Mouse (Mus musculus) megakaryocyte-erythroid progenitor cell, adult 5-6 weeks (primary cell): ENCODE results near the gene Trio. TPM values are rescaled to one million over a fixed set of nuclear protein-coding genes. Genes with fewer than 3 reads are reported as not detected.

Experiments
- ATAC-seq: replicated peaks from 2 replicates; pipeline ENCODE4 v1.8.0; 2016; ENCODE audit warnings: mild to moderate bottlenecking, inconsistent platforms; ENCODE audit not compliant: severe bottlenecking, poor library complexity, low FRiP score, low TSS enrichment
- total RNA-seq, 2 experiments: library from RNA; stranded (forward) in 1 of 2; stranded (reverse) in 1 of 2; fragments of 200-1000, 215-1000 nt in 1 of 2; fragments of >200 nt in 1 of 2; fragmentation: Nextera tagmentation in 1 of 2; gene quantifications; 2 replicates each; pipeline ENCODE4 v1.2.3; 2014 to 2017

Trio gene
- total RNA-seq, 2 experiments from 2014 or later = 7.2 to 26.2 TPM

- no peak for ATAC-seq
Observed at GRCm38 (mm10) chr15:27822461-27822860, 203.2 kb downstream of the Trio start.

DNA sequence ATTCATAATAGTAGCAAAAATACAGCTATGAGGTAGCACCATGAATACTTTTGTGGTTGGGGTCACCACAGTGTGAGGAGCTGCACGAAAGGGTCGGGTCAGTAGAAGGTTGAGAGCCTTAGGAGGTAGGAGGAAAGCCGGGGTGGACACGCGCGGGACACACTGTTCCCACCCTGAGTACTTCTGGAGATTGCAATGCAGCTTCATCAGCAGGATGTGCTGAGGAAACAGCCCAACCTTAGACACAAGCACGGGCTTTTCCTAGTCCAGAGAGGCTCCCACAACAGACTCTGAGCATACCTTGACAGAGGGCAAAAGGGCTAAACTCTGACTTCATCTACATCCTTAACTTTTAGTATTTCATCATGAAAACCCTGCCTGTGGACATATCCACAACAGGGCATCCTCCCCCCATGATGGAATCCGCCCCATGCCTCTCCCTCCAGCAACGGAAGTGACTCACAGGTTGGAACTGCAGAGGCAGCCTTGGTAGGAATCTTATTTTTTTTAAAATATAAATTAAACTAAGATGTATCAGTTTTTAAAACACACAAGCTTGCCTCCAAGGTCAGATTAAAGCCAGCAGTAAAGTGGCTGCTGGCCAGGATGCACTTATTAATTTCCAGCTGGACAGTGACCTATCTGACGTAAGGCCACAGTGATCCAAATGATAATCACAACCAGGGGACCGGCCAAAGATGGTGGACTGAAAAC lies 203.8 kb downstream of the Trio start:
- no peak for ATAC-seq

DNA sequence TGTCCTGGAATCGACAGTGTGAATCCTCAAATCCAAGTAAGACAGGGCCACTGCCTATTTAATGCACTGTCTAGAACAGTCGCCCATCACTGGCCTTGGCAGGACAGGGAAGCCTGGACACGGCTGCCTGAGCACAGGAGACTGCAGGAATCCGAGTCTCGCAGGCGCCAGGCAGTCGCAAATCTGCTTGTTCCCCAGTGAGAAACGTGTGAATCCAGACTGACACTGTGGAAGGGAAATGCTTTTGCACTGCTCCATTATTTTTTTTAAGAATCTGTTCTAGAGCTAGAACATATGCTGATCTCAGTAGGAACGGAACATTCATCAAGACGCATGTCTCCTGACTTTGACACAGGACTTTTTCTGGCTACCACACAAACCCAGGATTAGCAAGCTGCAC lies 208.6 kb downstream of the Trio start:
- ATAC-seq = no peak

DNA sequence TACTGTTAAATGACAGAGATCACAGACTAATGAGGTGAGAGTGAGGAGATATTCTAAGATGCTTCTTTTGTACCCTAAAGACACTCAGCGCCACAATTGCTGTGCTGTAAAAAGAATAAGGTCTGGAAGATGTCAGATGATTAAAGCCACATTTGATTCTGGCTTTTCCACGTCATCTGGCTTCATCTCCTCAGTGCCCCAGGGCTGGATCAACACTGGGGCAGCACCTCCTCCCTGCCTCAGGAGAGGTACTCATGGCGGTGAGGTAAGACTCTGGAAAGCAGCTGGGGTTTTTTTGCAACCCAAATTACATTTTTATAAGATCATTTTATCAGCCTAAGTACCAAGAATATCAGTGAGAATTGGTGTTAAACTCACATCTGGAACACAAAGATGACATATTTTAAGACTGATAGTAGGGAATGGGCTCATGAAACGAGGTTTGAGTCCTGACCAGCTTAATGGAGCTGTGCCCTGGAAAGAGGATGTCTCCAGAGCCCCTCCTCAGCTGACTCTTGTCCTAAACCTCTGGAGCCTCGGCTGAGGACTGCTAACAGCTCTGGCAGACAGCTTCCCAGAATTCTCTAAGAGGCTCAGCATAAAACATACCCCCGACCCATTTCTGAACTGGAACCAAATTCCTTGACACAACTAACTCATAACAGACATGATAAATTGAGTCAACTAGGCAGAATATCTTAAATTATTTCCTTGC lies 210.8 kb downstream of the Trio start:
- ATAC-seq = no peak

- no peak for ATAC-seq
Observed at GRCm38 (mm10) chr15:27810793-27811488, 214.7 kb downstream of the Trio start.

DNA sequence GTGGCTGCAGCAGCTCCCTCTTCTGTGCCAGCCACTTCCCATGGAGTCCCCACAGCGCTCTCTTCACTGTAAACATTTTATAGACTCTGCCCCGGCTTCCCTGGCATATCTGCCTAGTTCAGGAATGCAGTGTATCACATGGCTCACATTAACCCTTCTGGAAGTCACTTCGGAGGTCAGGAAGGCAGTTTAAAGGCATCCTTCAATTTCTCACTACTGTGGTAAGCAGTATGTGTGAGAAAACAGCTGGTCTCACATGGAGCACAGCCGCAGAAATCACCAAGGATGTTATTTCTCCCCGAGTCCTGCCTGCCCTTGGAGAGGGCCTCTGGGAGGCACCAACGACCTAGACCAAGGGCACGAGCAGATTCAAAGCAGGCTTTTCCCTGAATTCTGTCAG lies 215.4 kb downstream of the Trio start:
- no peak for ATAC-seq

GRCm38 (mm10) chr15:27808596-27809276 lies 216.9 kb downstream of the Trio start:
- ATAC-seq = no peak

GRCm38 (mm10) chr15:27806219-27806618 lies 219.4 kb downstream of the Trio start:
- no peak for ATAC-seq

- no peak for ATAC-seq
Observed at GRCm38 (mm10) chr15:27805654-27806053, 220.0 kb downstream of the Trio start.

- no peak for ATAC-seq
Observed at GRCm38 (mm10) chr15:27804447-27804846, 221.2 kb downstream of the Trio start.

GRCm38 (mm10) chr15:27803568-27804345 lies 221.9 kb downstream of the Trio start:
- no peak for ATAC-seq

- ATAC-seq = no peak
Observed at GRCm38 (mm10) chr15:27802243-27802642, 223.4 kb downstream of the Trio start.

DNA sequence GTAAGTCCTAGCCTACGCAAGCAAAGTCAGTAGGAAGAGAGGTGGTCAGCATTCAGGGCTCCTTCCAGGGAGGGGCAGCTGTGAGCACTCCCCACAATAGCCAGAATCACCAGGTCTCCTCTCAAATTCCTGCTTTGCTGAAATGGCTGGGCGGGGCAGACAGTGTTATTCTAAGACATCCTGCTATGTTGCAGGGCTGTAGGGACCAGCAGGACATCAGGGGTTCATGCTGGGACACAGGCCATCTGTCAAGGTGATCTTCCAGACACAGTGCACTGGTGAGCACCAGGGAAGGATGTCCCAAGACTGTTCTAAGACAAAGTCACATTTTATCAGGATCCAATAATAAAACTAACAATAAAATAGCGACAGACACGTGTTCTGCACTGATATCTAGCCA lies 224.5 kb downstream of the Trio start:
- ATAC-seq = no peak

DNA sequence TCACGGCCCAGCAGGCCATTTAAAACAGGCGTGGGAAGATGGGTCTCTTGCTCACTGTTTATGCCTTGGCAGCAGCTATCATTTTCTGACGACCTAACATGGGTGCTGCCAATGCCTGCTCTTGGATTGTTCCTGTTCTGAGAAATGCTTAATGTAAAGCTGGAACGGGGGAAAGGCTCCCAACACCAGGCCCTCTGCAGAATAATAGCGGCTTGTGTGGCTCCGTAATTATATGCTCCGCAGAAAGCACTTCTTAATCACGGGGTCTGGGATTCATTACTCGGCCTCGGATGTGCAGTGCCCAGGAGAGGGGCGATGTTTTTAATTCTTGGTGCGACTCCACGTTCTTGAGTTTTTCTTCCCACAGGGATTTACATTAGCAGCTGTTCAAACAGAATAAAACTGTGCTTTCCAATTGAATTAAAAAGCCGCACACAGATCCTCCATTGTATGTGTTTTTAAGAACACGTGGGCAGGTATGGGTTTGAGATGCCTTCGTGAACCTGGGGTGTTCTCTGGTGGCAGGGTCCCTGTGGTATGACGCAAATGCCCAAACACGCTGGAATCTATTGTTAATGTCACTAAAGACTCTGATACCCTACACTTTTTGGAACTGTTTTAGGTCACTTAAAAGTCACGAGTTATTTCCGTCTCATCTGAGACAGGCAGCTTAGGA lies 228.0 kb downstream of the Trio start:
- ATAC-seq = no peak

DNA sequence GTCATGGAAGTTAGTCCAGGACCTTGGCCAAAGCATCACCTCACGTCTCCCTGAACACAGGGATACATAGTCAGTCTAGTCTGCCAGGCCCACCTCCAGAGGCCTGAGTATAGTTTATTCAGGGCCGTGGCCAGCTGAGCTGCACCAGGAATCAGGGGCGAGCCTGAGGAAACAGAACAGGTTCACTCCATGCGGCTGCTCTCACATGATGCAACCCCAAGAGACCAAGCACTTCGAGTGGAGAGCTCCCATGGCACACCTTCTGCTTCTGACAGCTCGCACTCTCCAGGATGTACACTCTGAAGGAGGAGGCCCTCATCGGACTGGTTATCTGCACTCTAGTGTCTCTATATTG lies 228.8 kb downstream of the Trio start:
- ATAC-seq = no peak

- no peak for ATAC-seq
Observed at GRCm38 (mm10) chr15:27795942-27796867, 229.4 kb downstream of the Trio start.

GRCm38 (mm10) chr15:27793284-27793683 lies 232.4 kb downstream of the Trio start:
- ATAC-seq = no peak

- no peak for ATAC-seq
Observed at GRCm38 (mm10) chr15:27792473-27792872, 233.2 kb downstream of the Trio start.
